Mouse (Mus musculus): ENCODE measurements at regions not wholly inside any gene's neighbourhood (a gene's known extent, or its start where the extent isn't known, plus 50 kb on each side); places are given as distances from the start of the nearest gene placed in this dataset.

- no peak for TF ChIP-seq CTCF (conservative IDR thresholded peaks at IDR 0.05; ENCODE audit: insufficient read depth, insufficient read length, low read depth, low read length)
- TF ChIP-seq POLR2A (IDR thresholded peaks at IDR 0.05; ENCODE audit: low read depth, low read length): no peak
These were observed 161.5 kb upstream of the Bmper start for GRCm38 (mm10) chr9:23061179-23061929.

Data from kidney, adult 2 months (tissue).